Mouse (Mus musculus) brown adipose tissue, adult 24 weeks (tissue): Measurements from ENCODE around the gene Dnah14. TPM values are rescaled to one million over a fixed set of nuclear protein-coding genes. Genes with fewer than 3 reads are reported as not detected.
"Not testable (repeated sequence)": the region's sequence is repeated elsewhere in the genome, so short reads cannot be mapped to it uniquely, and the experiment has no call there.

Experiments
- H3K27ac ChIP-seq: fragments of 200-500 bp; replicated peaks from 2 replicates; pipeline ENCODE4 v1.5.1; 2012; ENCODE audit warnings: low read depth, mild to moderate bottlenecking, low read length
- H3K4me1 ChIP-seq: fragments of 200-500 bp; 2 replicates; pipeline ENCODE4 v1.6.1; 2012; ENCODE audit warnings: low read length, mixed read lengths; ENCODE audit not compliant: control insufficient read depth, insufficient read depth, insufficient read length
- H3K4me3 ChIP-seq: fragments of 200-500 bp; 2 replicates; pipeline ENCODE4 v1.5.1; 2012; ENCODE audit warnings: low read depth, mild to moderate bottlenecking, low read length, moderate library complexity; ENCODE audit not compliant: insufficient read depth
- polyA plus RNA-seq: library from polyadenylated mRNA; stranded (reverse); fragments of >200 nt; gene quantifications from 2 replicates; pipeline ENCODE4 v1.2.4, GENCODE M21; 2012; ENCODE audit not compliant: missing spikeins, insufficient read depth, insufficient read length

Dnah14 gene
- polyA plus RNA-seq, 1 experiment: not detected

DNA sequence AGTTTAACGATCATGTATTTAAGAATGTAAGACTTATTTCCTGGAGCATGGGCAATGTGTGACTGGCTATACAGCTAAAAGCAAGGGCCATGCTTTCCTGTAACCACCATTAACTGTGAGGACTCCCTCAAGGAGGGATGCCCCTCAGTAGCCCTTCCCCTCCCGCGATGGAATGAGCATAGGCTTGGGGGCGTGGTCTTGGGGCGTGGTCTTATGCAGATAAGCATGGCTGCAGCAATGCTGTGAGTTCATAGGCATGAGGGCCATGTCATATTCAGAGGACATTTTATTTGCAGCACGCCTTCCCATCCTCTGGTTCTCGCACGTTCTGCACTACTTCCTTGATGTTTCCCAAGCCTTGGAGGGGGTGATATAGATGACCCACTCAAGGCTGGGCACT, 71.1 kb downstream of the Dnah14 start:
- H3K27ac ChIP-seq: no peak overlapping the region
- H3K4me1 ChIP-seq: no peaks in the 10 kb centered on the region
- no peak overlapping the region for H3K4me3 ChIP-seq

GRCm38 (mm10) chr1:181653481-181653880, 77.1 kb downstream of the Dnah14 start:
- Histone ChIP-seq H3K4me1 (no peaks in the 10 kb centered on the region), H3K4me3 (no peak overlapping the region), H3K27ac (no peak overlapping the region)

GRCm38 (mm10) chr1:181656421-181656820, 80.1 kb downstream of the Dnah14 start:
- Histone ChIP-seq H3K4me1 (no peaks in the 10 kb centered on the region), H3K27ac (no peak overlapping the region), H3K4me3 (no peak overlapping the region)

DNA sequence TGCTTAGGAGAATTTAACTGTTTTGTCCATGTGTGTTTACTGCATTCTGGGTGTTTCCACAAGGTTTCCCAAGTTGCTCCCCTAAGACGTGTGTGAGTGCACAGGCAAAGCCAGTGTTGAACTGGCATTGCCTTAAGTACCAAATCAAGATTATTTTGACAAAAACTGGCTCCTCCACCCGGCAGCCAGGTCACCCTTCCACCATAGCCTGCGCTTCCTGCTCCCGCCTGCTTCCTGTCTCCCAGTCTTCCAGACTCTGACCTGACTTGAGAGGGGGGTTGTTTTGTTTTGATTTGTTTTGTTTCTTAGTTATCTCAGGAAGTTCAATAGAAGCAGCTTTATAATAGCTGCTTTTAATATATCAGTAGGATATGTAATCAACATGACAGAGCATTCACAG, 90.4 kb downstream of the Dnah14 start:
- no peaks in the 10 kb centered on the region; the same call in 1 of the 2 replicates for H3K4me1 ChIP-seq
- no peak overlapping the region for H3K27ac ChIP-seq

GRCm38 (mm10) chr1:181694729-181695498, 118.6 kb downstream of the Dnah14 start:
- H3K4me3 ChIP-seq: no peak overlapping the region
- H3K4me1 ChIP-seq: no peaks in the 10 kb centered on the region
- H3K27ac ChIP-seq: no peak overlapping the region

More for the DNA sequence above, 90.4 kb downstream of the Dnah14 start:
- no peak overlapping the region for H3K4me3 ChIP-seq

DNA sequence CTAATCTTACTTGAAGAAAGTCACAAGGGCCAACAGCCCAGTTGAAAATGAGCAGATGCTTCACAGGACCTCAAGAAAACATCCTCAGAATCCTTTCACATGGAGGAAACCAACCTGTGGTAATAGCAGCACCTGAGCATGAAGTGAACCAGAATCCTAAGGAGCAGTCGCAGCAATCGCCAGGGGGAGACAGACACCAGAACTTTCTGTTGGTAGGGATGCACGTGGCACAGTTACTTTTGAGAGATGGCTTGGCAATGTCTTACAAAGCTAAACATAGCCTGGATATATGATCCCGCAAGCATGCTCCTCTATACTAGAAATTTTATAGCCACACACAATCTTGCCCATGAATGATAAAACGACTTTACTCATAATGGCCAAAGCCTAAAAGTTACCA, 152.3 kb downstream of the Dnah14 start:
- Histone ChIP-seq H3K4me1 (peaks cover 3% of the 10 kb centered on the region; the same call in 1 of the 2 replicates), H3K4me3 (no peak overlapping the region), H3K27ac (no peak overlapping the region)

- Histone ChIP-seq H3K27ac (no peak overlapping the region), H3K4me3 (no peak overlapping the region), H3K4me1 (no peaks in the 10 kb centered on the region)
These were observed 157.2 kb downstream of the Dnah14 start for GRCm38 (mm10) chr1:181733517-181733916.

DNA sequence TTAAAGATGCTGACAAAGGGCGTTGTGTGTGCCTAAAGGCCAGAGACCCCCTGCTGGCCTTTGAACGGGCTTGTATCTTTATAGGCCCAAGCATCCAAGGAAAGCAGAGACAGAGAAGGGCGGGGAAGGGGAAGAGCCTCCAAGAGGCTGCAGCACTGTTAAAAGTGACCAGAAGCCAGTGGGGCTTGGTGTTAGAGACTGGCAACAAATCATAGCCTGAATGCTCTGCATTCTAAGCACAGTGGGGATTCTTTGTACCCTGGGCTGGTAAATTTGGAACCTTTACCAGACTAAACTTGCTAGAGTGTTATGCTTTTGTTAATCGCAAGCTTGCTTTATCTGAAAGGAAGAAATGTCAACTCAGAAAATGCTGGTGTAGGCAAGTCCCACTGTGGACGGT, 163.9 kb downstream of the Dnah14 start:
- H3K4me3 ChIP-seq: no peak overlapping the region

GRCm38 (mm10) chr1:181742251-181742885, 166.0 kb downstream of the Dnah14 start:
- Histone ChIP-seq H3K27ac (no peak overlapping the region), H3K4me1 (no peaks in the 10 kb centered on the region)

More for the DNA sequence above, 163.9 kb downstream of the Dnah14 start:
- no peaks in the 10 kb centered on the region for H3K4me1 ChIP-seq
- H3K27ac ChIP-seq: no peak overlapping the region

DNA sequence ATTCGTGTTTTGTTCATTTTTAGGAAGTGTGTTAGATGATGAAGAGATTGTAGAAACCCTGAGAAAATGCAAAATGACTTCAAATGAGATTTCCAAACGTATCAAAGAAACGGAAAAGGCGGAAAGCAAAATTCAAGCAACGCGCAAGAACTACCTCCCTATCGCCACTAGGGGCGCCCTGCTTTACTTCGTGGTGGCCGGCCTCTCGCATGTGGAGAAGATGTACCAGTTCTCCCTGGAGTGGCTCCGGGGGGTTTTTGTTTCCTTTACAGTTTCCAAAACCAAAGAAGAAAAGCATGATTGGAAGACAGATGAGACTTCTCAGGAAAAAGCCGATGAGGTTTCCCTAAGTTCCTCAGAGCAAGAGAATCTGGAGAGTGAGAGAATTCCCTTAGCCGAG, 193.0 kb downstream of the Dnah14 start:
- no peaks in the 10 kb centered on the region for H3K4me1 ChIP-seq
- H3K4me3 ChIP-seq: no peak overlapping the region
- H3K27ac ChIP-seq: no peak overlapping the region

More at GRCm38 (mm10) chr1:181742251-181742885, 166.0 kb downstream of the Dnah14 start:
- H3K4me3 ChIP-seq: no peak overlapping the region

DNA sequence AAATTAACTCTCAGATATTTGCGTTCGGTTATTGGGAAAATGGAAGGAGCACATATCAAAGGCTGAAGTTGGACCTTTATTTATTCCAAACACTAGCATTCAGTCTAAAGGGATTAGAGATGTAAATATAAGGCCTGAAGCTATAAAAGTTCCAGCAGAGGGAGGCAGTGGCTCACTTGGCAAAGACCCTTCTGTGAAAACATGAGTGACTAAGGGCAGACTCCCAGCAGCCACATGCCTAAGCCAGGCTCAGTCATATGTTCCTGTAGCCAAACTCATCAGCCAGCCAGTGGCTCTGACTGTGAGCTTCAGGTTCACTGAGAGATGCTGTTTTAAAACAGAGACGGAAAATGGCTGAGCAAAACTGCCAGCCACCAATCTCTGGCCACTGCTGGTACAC, 195.5 kb downstream of the Dnah14 start:
- H3K4me3 ChIP-seq: no peak overlapping the region
- no peak overlapping the region for H3K27ac ChIP-seq
- H3K4me1 ChIP-seq: no peaks in the 10 kb centered on the region

- no peak overlapping the region for H3K27ac ChIP-seq
- H3K4me3 ChIP-seq: no peak overlapping the region
- H3K4me1 ChIP-seq: no peaks in the 10 kb centered on the region
These were observed 200.2 kb downstream of the Dnah14 start for GRCm38 (mm10) chr1:181776541-181776940.

DNA sequence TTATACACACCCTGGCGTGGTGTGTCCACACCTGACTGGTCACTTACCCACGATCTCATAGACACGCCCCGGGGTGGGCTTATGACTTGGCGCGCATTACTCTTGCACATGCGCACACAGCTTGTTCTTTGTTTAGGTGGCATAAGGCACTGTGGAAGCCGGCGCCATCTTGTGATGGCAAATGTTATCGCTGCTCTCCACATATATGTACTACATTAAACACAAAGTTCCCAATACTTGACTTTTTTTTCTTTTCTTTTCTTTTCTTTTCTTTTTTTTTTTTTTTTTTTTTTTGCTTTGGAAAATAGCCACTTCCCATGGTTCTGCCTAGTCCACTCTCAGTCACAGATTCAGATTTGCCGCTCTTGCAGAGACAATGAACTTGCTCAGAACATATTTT, 206.2 kb downstream of the Dnah14 start:
- not testable (repeated sequence) for H3K27ac ChIP-seq, H3K4me1 ChIP-seq, H3K4me3 ChIP-seq

DNA sequence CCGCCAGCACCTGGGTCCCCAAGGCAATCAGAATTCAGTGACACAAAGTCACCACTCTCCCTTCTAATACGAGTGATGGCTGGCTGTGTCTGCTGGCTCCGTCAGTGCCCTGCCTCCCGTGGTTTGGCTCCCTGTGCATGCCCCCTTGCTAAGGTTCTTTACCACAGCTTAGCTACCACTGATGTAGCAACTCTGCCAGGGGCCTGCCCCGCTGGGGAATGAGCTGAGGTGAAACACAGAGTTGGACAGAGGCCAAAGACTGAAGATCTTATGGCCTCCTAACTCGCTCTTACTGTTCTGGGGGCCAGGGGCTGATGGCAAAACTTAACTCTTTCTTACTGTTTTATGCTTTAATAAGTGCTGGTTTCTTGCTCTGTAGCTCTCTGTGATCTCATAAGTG, 213.6 kb downstream of the Dnah14 start:
- Histone ChIP-seq H3K4me1 (peaks cover 2% of the 10 kb centered on the region; the same call in 1 of the 2 replicates), H3K4me3 (no peak overlapping the region), H3K27ac (no peak overlapping the region)

- H3K4me1 ChIP-seq: peaks cover 2% of the 10 kb centered on the region; the same call in 1 of the 2 replicates
- no peak overlapping the region for H3K4me3 ChIP-seq
- peak overlapping the region; percentile 30; the same call in 1 of the 2 replicates for H3K27ac ChIP-seq
These were observed 217.2 kb downstream of the Dnah14 start for GRCm38 (mm10) chr1:181793541-181793940.

GRCm38 (mm10) chr1:181799911-181800310, 223.6 kb downstream of the Dnah14 start:
- H3K4me3 ChIP-seq: no peak overlapping the region
- H3K27ac ChIP-seq: no peak overlapping the region
- H3K4me1 ChIP-seq: no peaks in the 10 kb centered on the region
